In genomic region chr1:135495048-135495447, GRCm38 (mm10) we compare ENCODE assay signal across 29 mouse cellular contexts.
DNase-seq lines count a peak whose midpoint lies in the region; ATAC-seq lines count a peak whose summit lies in the region.
"Had no signal": no experiment of that assay in that cellular context is flagged by ENCODE, and none has a peak within 500 bp of the region (broad histone marks: within the 10 kb centered on the region; RNA-seq: fewer than 3 reads in every experiment).

No protein-coding gene starts in this region.

- H3K27ac ChIP-seq in embryonic facial prominence, embryonic 14.5 days (replicated peaks; ENCODE audit: low read depth, low read length) = no peak overlapping the region
- no peak overlapping the region for H3K27ac ChIP-seq in embryonic facial prominence, embryonic 10.5 days (replicated peaks)
- no peak overlapping the region for H3K27ac ChIP-seq in heart, embryonic 13.5 days (replicated peaks)
- 0 out of 2 replicates have a peak overlapping the region, but pooled peaks have one; percentile 12 for H3K27ac ChIP-seq in limb, embryonic 12.5 days
- no peak overlapping the region for H3K27ac ChIP-seq in limb, embryonic 10.5 days
- H3K27ac ChIP-seq: embryonic facial prominence, embryonic 12.5 days; embryonic facial prominence, embryonic 15.5 days; forebrain, embryonic 10.5 days; forebrain, embryonic 12.5 days had no signal

- WGBS in embryonic facial prominence, embryonic 14.5 days = 72% methylated on average over 1 of the region's 1 CpGs
- WGBS in embryonic facial prominence, embryonic 10.5 days = 87% methylated on average over 1 of the region's 1 CpGs
- 91% methylated on average over 1 of the region's 1 CpGs for WGBS in heart, embryonic 13.5 days
- 83% methylated on average over 1 of the region's 1 CpGs for WGBS in limb, embryonic 12.5 days
- WGBS in limb, embryonic 10.5 days = 95% methylated on average over 1 of the region's 1 CpGs

- H3K9ac ChIP-seq in embryonic facial prominence, embryonic 14.5 days (ENCODE audit: low read depth, low read length) = no peak overlapping the region
- H3K9ac ChIP-seq in heart, embryonic 13.5 days = 0 out of 2 replicates have a peak overlapping the region, but pooled peaks have one; percentile 34
- no peak overlapping the region for H3K9ac ChIP-seq in limb, embryonic 12.5 days (replicated peaks)
- H3K9ac ChIP-seq: embryonic facial prominence, embryonic 12.5 days; embryonic facial prominence, embryonic 15.5 days; forebrain, embryonic 12.5 days had no signal

- peaks cover 23% of the 10 kb centered on the region for H3K4me1 ChIP-seq in embryonic facial prominence, embryonic 14.5 days (ENCODE audit: control insufficient read depth, insufficient read depth, low read length)
- H3K4me1 ChIP-seq in embryonic facial prominence, embryonic 10.5 days = peaks cover 86% of the 10 kb centered on the region
- peaks cover 94% of the 10 kb centered on the region for H3K4me1 ChIP-seq in heart, embryonic 13.5 days
- H3K4me1 ChIP-seq in limb, embryonic 12.5 days (replicated peaks) = peaks cover 54% of the 10 kb centered on the region
- peaks cover 67% of the 10 kb centered on the region for H3K4me1 ChIP-seq in limb, embryonic 10.5 days

- no peak overlapping the region for H3K4me3 ChIP-seq in embryonic facial prominence, embryonic 14.5 days (ENCODE audit: low read depth, low read length)
- H3K4me3 ChIP-seq in embryonic facial prominence, embryonic 10.5 days = no peak overlapping the region
- H3K4me3 ChIP-seq in heart, embryonic 13.5 days = no peak overlapping the region
- no peak overlapping the region for H3K4me3 ChIP-seq in limb, embryonic 12.5 days (replicated peaks)
- H3K4me3 ChIP-seq in limb, embryonic 10.5 days = no peak overlapping the region
- H3K4me3 ChIP-seq: embryonic facial prominence, embryonic 12.5 days; embryonic facial prominence, embryonic 15.5 days; erythroblast, embryonic 14.5 days; forebrain, embryonic 10.5 days; forebrain, embryonic 12.5 days had no signal

- no peaks in the 10 kb centered on the region for H3K27me3 ChIP-seq in embryonic facial prominence, embryonic 14.5 days (replicated peaks; ENCODE audit: control insufficient read depth, insufficient read depth, low read length)
- H3K27me3 ChIP-seq in embryonic facial prominence, embryonic 10.5 days (replicated peaks; ENCODE audit: low read depth, poor library complexity, severe bottlenecking) = no peaks in the 10 kb centered on the region
- H3K27me3 ChIP-seq in heart, embryonic 13.5 days (replicated peaks) = no peaks in the 10 kb centered on the region
- H3K27me3 ChIP-seq in limb, embryonic 12.5 days = no peaks in the 10 kb centered on the region
- H3K27me3 ChIP-seq in limb, embryonic 10.5 days (ENCODE audit: low read depth, poor library complexity, severe bottlenecking) = no peaks in the 10 kb centered on the region
- H3K27me3 ChIP-seq: CH12.LX; embryonic facial prominence, embryonic 12.5 days; embryonic facial prominence, embryonic 15.5 days; forebrain, embryonic 12.5 days; Patski had no signal

- no peaks in the 10 kb centered on the region for H3K9me3 ChIP-seq in embryonic facial prominence, embryonic 14.5 days (ENCODE audit: control insufficient read depth, low read length)
- H3K9me3 ChIP-seq in embryonic facial prominence, embryonic 10.5 days = no peaks in the 10 kb centered on the region
- no peaks in the 10 kb centered on the region for H3K9me3 ChIP-seq in heart, embryonic 13.5 days
- H3K9me3 ChIP-seq in limb, embryonic 12.5 days = no peaks in the 10 kb centered on the region
- no peaks in the 10 kb centered on the region for H3K9me3 ChIP-seq in limb, embryonic 10.5 days (replicated peaks)
- H3K9me3 ChIP-seq: embryonic facial prominence, embryonic 12.5 days; embryonic facial prominence, embryonic 15.5 days; forebrain, embryonic 10.5 days; forebrain, embryonic 12.5 days; G1E had no signal

- no peaks in the 10 kb centered on the region for H3K36me3 ChIP-seq in embryonic facial prominence, embryonic 14.5 days (ENCODE audit: control insufficient read depth, insufficient read depth, low read length)
- no peaks in the 10 kb centered on the region for H3K36me3 ChIP-seq in embryonic facial prominence, embryonic 10.5 days (replicated peaks)
- 0 out of 2 replicates have a peak, but pooled peaks cover 10% of the 10 kb centered on the region for H3K36me3 ChIP-seq in heart, embryonic 13.5 days
- no peaks in the 10 kb centered on the region for H3K36me3 ChIP-seq in limb, embryonic 12.5 days
- H3K36me3 ChIP-seq in limb, embryonic 10.5 days = no peaks in the 10 kb centered on the region
- H3K36me3 ChIP-seq: embryonic facial prominence, embryonic 12.5 days; embryonic facial prominence, embryonic 15.5 days; forebrain, embryonic 12.5 days; G1E had no signal

- ATAC-seq in embryonic facial prominence, embryonic 14.5 days (ENCODE audit: low read depth) = no peak
- ATAC-seq in heart, embryonic 13.5 days (ENCODE audit: extremely low read depth, insufficient number of reproducible peaks, low FRiP score, low TSS enrichment) = no peak
- ATAC-seq in limb, embryonic 12.5 days (ENCODE audit: insufficient number of reproducible peaks, insufficient read depth, low FRiP score, low TSS enrichment, low read depth) = no peak
- ATAC-seq: CD4-positive, CD25-positive, alpha-beta regulatory T cell, adult 4 months; forebrain, embryonic 14.5 days; forebrain, embryonic 16.5 days; Patski had no signal

- no peak overlapping the region for H3K4me2 ChIP-seq in embryonic facial prominence, embryonic 14.5 days (ENCODE audit: low read depth, low read length)
- no peak overlapping the region for H3K4me2 ChIP-seq in heart, embryonic 13.5 days
- no peak overlapping the region for H3K4me2 ChIP-seq in limb, embryonic 12.5 days
- H3K4me2 ChIP-seq: embryonic facial prominence, embryonic 12.5 days; embryonic facial prominence, embryonic 15.5 days; forebrain, embryonic 12.5 days had no signal

- DNase-seq in embryonic facial prominence, embryonic 14.5 days (ENCODE audit: low spot score) = peak; percentile 64
- DNase-seq in embryonic facial prominence, embryonic 10.5 days (ENCODE audit: low spot score) = no peak
- DNase-seq in heart, adult 18-20 months = no peak
- DNase-seq in limb, embryonic 10.5 days (ENCODE audit: low spot score) = no peak
- DNase-seq in R1 (ENCODE audit: low read depth, low spot score) = peak; percentile 57
- DNase-seq: adrenal gland, adult 2 months; adrenal gland, postnatal 10 days; adrenal gland, postnatal 25 days; B cell, adult 2 months; cerebellum, adult 11 months; cerebellum, adult 18-20 months; cerebellum, adult 8-10 months; cerebellum, adult 9-11 months; cerebellum, postnatal 14 days; cerebellum, postnatal 36 days; embryo, embryonic 11 days had no signal

Comparison
In these comparisons a context has a peak if more than half of its experiments do, and no peak if none do; other contexts are left out.
1. DNase-seq: peak in embryonic facial prominence, embryonic 14.5 days (single experiment) and R1 (single experiment); none in embryonic facial prominence, embryonic 10.5 days (single experiment), heart, adult 18-20 months (0 of 2) and limb, embryonic 10.5 days (single experiment).